Mouse (Mus musculus) hindbrain, embryonic 14.5 days (tissue): ENCODE data around the gene Scamp1. TPM values are rescaled to one million over a fixed set of nuclear protein-coding genes. Genes with fewer than 3 reads are reported as not detected.

Experiments used
- ATAC-seq: fragments of 200-750 bp; cut with Nextera tagmentation; 2 replicates; pipeline ENCODE4 v1.8.0; 2017; ENCODE audit warnings: moderate number of reproducible peaks, mild to moderate bottlenecking, moderate TSS enrichment, moderate library complexity; ENCODE audit not compliant: low FRiP score
- DNase-seq: peaks from one replicate; pipeline ENCODE4 v3.0.0-alpha.2; 2015; ENCODE audit warnings: low spot score
- H3K27ac ChIP-seq: fragments of 300-500 bp; sonication (generic); 2 replicates; pipeline ENCODE4 v1.5.1; 2014; ENCODE audit warnings: mild to moderate bottlenecking, moderate library complexity
- H3K27me3 ChIP-seq: fragments of 300-500 bp; sonication (generic); 2 replicates; pipeline ENCODE4 v1.6.1; 2014; ENCODE audit warnings: mild to moderate bottlenecking, low read length, mixed read lengths; ENCODE audit not compliant: control insufficient read depth, insufficient read depth
- H3K36me3 ChIP-seq: fragments of 300-500 bp; sonication (generic); replicated peaks from 2 replicates; pipeline ENCODE4 v1.6.1; 2014; ENCODE audit not compliant: control insufficient read depth, insufficient read depth
- H3K4me1 ChIP-seq: fragments of 300-500 bp; sonication (generic); replicated peaks from 2 replicates; pipeline ENCODE4 v1.6.1; 2014; ENCODE audit warnings: antibody characterized with exemption, low read length, mixed read lengths; ENCODE audit not compliant: control insufficient read depth, insufficient read depth
- H3K4me2 ChIP-seq: fragments of 300-500 bp; sonication (generic); replicated peaks from 2 replicates; pipeline ENCODE4 v1.6.1; 2014; ENCODE audit warnings: mild to moderate bottlenecking, moderate library complexity
- H3K4me3 ChIP-seq: fragments of 300-500 bp; sonication (generic); replicated peaks from 2 replicates; pipeline ENCODE4 v1.5.1; 2014; ENCODE audit warnings: mild to moderate bottlenecking, low read length
- H3K9ac ChIP-seq: fragments of 300-500 bp; sonication (generic); 2 replicates; pipeline ENCODE4 v1.6.1; 2014
- H3K9me3 ChIP-seq: fragments of 300-500 bp; sonication (generic); 2 replicates; pipeline ENCODE4 v1.6.1; 2016; ENCODE audit warnings: low read length; ENCODE audit not compliant: control insufficient read depth
- WGBS: fragments of 180-500 bp; shearing (Covaris S2); extraction: QIAGEN DNeasy Blood & Tissue Kit; methylation state at CpG from one replicate; pipeline ENCODE4 v1.1.7; 2014; 5-methylcytosine and 5-hydroxymethylcytosine counted together
- polyA plus RNA-seq: library from polyadenylated mRNA; unstranded; fragments of >200 nt; fragmentation: Nextera tagmentation; extraction: Ambion mirVana; gene quantifications from 2 replicates; pipeline ENCODE4 v1.2.1, GENCODE M21; 2014

The Scamp1 gene
- polyA plus RNA-seq, 1 experiment from 2014 or later = 159 TPM

DNA sequence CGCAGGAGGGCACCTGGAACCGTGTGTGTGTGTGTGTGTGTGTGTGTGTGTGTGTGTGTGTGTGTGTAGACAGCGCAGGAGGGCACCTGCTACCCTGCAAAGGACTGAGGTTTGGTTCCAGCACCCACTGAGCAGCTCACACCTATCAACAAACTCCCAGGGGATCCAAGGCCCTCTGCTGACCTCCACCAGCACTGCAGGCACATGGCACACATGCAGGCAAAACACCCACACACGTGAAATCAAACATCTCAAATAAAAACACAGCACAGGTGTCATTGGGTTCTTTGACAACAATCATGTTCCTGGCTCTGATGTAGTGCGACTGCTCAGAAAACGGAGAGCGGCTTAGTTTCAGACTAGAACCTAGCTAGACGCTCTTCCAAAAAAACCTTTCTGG is 34.9 kb downstream of the Scamp1 start:
- H3K27ac ChIP-seq = no peak overlapping the region
- no peak for DNase-seq
- no peaks in the 10 kb centered on the region for H3K27me3 ChIP-seq
- H3K9me3 ChIP-seq = no peaks in the 10 kb centered on the region
- WGBS = 94% methylated on average over 7 of the region's 8 CpGs
- no peaks in the 10 kb centered on the region for H3K4me1 ChIP-seq
- no peak overlapping the region for H3K9ac ChIP-seq
- H3K4me2 ChIP-seq = no peak overlapping the region
- no peak overlapping the region for H3K4me3 ChIP-seq
- H3K36me3 ChIP-seq = no peaks in the 10 kb centered on the region; the same call in 1 of the 2 replicates
- ATAC-seq = no peak

- DNase-seq (no peak), ATAC-seq (no peak)
- WGBS = 92% methylated on average over 6 of the region's 6 CpGs
- Histone ChIP-seq H3K27me3 (no peaks in the 10 kb centered on the region), H3K9ac (no peak overlapping the region), H3K4me1 (no peaks in the 10 kb centered on the region), H3K27ac (no peak overlapping the region), H3K9me3 (no peaks in the 10 kb centered on the region), H3K4me2 (no peak overlapping the region), H3K36me3 (no peaks in the 10 kb centered on the region; the same call in 1 of the 2 replicates), H3K4me3 (no peak overlapping the region)
These were observed 35.5 kb downstream of the Scamp1 start for GRCm38 (mm10) chr13:94250188-94250587.

DNA sequence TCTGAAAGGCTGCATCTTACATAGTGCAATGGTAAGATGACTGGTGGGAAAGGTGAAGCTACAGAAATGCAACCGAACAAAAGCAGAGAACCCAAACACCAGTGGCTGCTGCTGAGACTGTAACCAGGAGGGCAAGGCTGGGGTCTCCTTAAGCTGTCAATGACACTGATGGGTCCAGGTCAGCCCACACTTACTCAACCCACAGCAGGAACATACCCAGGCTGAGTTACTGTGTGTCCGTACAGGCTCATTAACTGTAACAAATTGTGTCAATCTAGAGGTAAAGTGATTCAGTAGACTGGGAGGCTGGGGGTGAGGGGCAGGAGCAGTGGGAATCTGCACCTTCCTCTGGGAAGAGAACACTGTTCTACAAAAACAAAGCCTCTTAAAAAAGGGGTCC is 42.8 kb downstream of the Scamp1 start:
- Histone ChIP-seq H3K27me3 (no peaks in the 10 kb centered on the region), H3K27ac (no peak overlapping the region), H3K4me1 (no peaks in the 10 kb centered on the region), H3K36me3 (no peaks in the 10 kb centered on the region), H3K9me3 (no peaks in the 10 kb centered on the region), H3K4me2 (no peak overlapping the region), H3K9ac (no peak overlapping the region), H3K4me3 (no peak overlapping the region)
- 61% methylated on average over 2 of the region's 2 CpGs for WGBS
- DNase-seq (no peak), ATAC-seq (no peak)

DNA sequence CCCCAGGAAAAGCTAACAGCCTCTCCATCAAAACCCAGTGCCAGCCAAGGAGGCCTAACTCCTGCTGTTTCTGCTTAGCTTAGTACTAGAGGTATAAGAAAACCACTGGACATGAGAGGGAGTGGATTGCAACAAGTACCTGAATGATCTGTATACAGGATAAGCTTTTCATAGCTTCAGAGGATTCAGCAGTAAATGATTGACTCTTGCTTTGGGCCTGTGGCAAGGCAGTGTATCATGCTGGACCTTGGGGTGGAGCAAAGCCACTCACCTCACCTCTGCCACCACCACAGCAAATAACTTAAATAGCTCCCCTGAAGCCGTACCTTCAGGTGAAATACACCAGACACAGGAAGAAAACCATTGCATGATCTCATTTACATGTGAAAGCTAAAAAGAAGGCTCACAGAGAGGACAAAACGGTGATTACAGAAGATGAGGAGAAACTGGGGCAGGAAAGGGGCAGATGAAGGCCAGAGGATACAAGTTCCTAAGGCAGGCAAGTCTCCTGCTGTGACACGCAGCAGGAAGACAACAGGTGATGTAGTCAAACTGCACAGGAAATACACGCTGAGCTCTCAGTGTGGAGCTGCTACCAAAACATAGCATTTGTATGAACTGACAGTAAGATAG is 43.6 kb downstream of the Scamp1 start:
- DNase-seq (no peak), ATAC-seq (no peak)
- Histone ChIP-seq H3K4me1 (no peaks in the 10 kb centered on the region), H3K9ac (no peak overlapping the region), H3K9me3 (no peaks in the 10 kb centered on the region), H3K36me3 (no peaks in the 10 kb centered on the region), H3K27ac (no peak overlapping the region), H3K4me2 (no peak overlapping the region), H3K4me3 (no peak overlapping the region), H3K27me3 (no peaks in the 10 kb centered on the region)
- WGBS = 51% methylated on average over 4 of the region's 4 CpGs

DNA sequence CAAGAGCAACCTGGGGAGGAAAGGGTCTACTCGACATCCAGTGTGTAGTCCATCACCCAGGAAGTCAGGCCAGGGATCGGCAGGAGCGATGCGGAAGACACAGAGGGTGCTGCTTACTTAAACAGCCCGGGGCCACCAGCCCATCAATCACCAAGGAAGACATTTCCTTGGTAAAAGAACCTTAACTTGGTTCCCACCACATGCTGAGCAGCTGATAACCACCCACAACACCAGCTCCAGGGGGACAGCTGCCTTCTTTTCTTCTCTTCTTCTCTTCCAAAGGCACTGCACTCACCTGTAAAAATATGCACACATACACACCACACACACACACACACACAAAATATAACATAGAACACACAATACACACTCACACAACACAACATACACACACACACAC is 44.8 kb downstream of the Scamp1 start:
- no peak overlapping the region for H3K4me2 ChIP-seq

DNA sequence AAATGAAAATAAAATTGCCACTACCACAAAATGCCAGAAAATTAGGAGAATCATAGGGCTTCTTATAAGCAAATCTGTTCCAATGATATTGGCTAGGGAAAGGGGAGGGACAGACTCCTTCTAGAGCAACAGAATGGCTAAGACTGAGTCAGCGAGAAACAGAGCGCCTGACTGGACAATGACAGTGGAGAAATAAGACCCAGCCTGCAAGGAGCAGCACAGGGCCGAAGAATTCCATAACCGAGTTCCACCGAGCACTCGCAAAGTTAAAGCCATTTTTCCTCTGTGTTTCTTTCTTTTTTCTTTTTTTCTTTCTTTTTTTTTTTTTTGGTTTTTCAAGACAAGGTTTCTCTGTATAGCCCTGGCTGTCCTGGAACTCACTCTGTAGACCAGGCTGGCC is 45.5 kb downstream of the Scamp1 start:
- no peaks in the 10 kb centered on the region for H3K9me3 ChIP-seq
- no peak overlapping the region for H3K9ac ChIP-seq
- no peak overlapping the region for H3K4me3 ChIP-seq
- ATAC-seq = no peak
- no peak overlapping the region for H3K27ac ChIP-seq
- H3K36me3 ChIP-seq = no peaks in the 10 kb centered on the region
- no peak for DNase-seq
- no peak overlapping the region for H3K4me2 ChIP-seq
- no peaks in the 10 kb centered on the region for H3K4me1 ChIP-seq
- WGBS = 88% methylated on average over 6 of the region's 6 CpGs
- no peaks in the 10 kb centered on the region for H3K27me3 ChIP-seq

More for the DNA sequence above, 44.8 kb downstream of the Scamp1 start:
- H3K4me3 ChIP-seq = no peak overlapping the region
- no peak overlapping the region for H3K9ac ChIP-seq
- DNase-seq (no peak), ATAC-seq (no peak)
- no peaks in the 10 kb centered on the region for H3K9me3 ChIP-seq
- H3K27me3 ChIP-seq = no peaks in the 10 kb centered on the region
- H3K36me3 ChIP-seq = no peaks in the 10 kb centered on the region
- no peaks in the 10 kb centered on the region for H3K4me1 ChIP-seq
- 35% methylated on average over 5 of the region's 5 CpGs for WGBS
- no peak overlapping the region for H3K27ac ChIP-seq

DNA sequence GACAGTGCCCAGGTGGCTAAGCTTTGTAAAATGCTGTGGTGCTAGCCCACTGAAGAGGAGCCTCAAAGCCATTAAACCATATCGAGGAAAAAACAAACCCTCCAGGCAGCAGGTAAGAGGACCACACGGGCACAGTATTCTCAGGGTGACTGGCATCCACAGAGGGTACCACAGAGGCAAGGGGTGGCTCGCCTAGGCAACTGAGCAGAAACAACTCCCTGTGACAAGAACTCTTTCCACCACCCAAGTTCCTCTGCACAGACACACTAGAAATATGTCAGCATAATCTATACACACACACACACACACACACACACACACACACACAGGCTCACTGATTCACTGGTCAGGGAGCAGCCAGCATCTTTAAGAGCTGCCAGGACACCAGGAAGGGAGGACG is 46.2 kb downstream of the Scamp1 start:
- no peak for ATAC-seq
- no peak for DNase-seq
- 64% methylated on average over 4 of the region's 4 CpGs for WGBS
- Histone ChIP-seq H3K27ac (no peak overlapping the region), H3K4me2 (no peak overlapping the region), H3K9me3 (no peaks in the 10 kb centered on the region), H3K36me3 (no peaks in the 10 kb centered on the region), H3K27me3 (no peaks in the 10 kb centered on the region), H3K4me3 (no peak overlapping the region), H3K9ac (no peak overlapping the region), H3K4me1 (no peaks in the 10 kb centered on the region)

GRCm38 (mm10) chr13:94231871-94232270 is 53.8 kb downstream of the Scamp1 start:
- H3K4me2 ChIP-seq = no peak overlapping the region
- H3K9me3 ChIP-seq = no peaks in the 10 kb centered on the region
- ATAC-seq (no peak), DNase-seq (no peak)
- H3K9ac ChIP-seq = no peak overlapping the region
- WGBS = 95% methylated on average over 14 of the region's 14 CpGs
- no peaks in the 10 kb centered on the region for H3K4me1 ChIP-seq
- H3K4me3 ChIP-seq = no peak overlapping the region
- H3K27me3 ChIP-seq = no peaks in the 10 kb centered on the region
- peaks cover 44% of the 10 kb centered on the region for H3K36me3 ChIP-seq
- no peak overlapping the region for H3K27ac ChIP-seq

DNA sequence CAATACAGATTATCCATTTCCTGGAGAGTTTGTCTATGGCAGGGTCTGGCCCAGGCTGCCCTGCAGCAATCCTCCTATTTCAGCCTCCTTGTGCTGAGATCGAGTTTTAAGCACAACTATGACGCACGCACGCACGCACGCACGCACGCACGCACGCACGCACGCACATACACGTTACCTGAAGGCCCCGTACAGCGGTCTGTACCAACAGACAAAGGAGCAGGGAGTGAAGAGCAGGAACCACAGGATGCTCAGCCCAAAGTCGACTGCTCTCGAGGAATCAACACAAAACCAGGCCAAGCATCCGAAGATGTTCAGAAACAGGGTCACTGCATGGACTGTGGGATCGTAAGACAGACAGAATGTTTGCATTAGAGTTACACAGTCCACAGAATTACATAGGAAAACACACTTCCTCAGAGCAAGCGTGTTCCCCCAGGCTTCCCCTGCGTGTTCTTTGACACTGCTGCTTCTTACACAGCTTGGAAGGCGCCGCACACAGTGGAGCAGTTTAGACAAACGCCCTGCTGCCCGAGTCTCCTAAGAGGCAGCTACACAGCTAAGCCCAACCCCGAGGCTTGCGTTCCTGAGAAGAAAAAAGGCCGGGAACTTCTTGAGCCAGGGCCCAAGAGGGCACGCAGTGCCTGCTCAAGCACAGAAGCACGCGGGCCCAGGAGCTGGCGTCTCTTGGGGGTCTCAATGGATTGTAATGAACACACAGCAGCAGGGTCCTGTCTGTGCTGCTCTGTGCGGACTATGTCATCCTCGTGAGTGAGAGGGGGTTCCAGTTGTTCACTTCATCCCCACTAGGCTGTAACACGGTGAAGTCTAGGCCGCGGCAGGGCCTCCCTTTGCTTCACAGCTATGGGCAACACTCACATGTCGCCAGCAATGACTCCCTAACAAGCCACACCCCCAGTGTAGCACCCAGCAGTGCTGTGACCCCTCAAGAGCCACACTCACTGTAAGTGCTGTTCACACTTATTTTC is 60.6 kb downstream of the Scamp1 start:
- Histone ChIP-seq H3K27ac (no peak overlapping the region), H3K9me3 (no peaks in the 10 kb centered on the region), H3K36me3 (peaks cover 45% of the 10 kb centered on the region), H3K4me1 (no peaks in the 10 kb centered on the region), H3K4me2 (no peak overlapping the region), H3K9ac (no peak overlapping the region), H3K27me3 (no peaks in the 10 kb centered on the region), H3K4me3 (no peak overlapping the region)
- ATAC-seq (0 out of 2 replicates have a peak, but pooled peaks have one; percentile 21), DNase-seq (no peak)
- 94% methylated on average over 38 of the region's 38 CpGs for WGBS
